Mouse (Mus musculus) limb, embryonic 15.5 days (tissue): ENCODE results near the gene Lrrc4. TPM values are rescaled to one million over a fixed set of nuclear protein-coding genes. Genes with fewer than 3 reads are reported as not detected.

ENCODE experiments used
- ATAC-seq: fragments of 200-750 bp; cut with Nextera tagmentation; 2 replicates; pipeline ENCODE4 v1.8.0; 2017; ENCODE audit warnings: low read depth, moderate TSS enrichment; ENCODE audit not compliant: insufficient number of reproducible peaks, low FRiP score, low TSS enrichment
- H3K27ac ChIP-seq: fragments of 300-500 bp; sonication (generic); 2 replicates; pipeline ENCODE4 v1.5.1; 2015; ENCODE audit warnings: moderate library complexity, mild to moderate bottlenecking, inconsistent platforms
- H3K27me3 ChIP-seq: fragments of 300-500 bp; sonication (generic); 2 replicates; pipeline ENCODE4 v1.6.1; 2015; ENCODE audit warnings: inconsistent platforms
- H3K36me3 ChIP-seq: fragments of 300-500 bp; sonication (generic); 2 replicates; pipeline ENCODE4 v1.6.1; 2015; ENCODE audit warnings: inconsistent platforms
- H3K4me1 ChIP-seq: fragments of 300-500 bp; sonication (generic); 2 replicates; pipeline ENCODE4 v1.6.1; 2015; ENCODE audit warnings: inconsistent platforms
- H3K4me2 ChIP-seq: fragments of 300-500 bp; sonication (generic); 2 replicates; pipeline ENCODE4 v1.6.1; 2015; ENCODE audit warnings: mild to moderate bottlenecking, inconsistent platforms
- H3K4me3 ChIP-seq: fragments of 300-500 bp; sonication (generic); 2 replicates; pipeline ENCODE4 v1.5.1; 2015; ENCODE audit warnings: mild to moderate bottlenecking, inconsistent platforms
- H3K9ac ChIP-seq: fragments of 300-500 bp; sonication (generic); 2 replicates; pipeline ENCODE4 v1.6.1; 2015; ENCODE audit warnings: inconsistent platforms
- H3K9me3 ChIP-seq: fragments of 300-500 bp; sonication (generic); 2 replicates; pipeline ENCODE4 v1.6.1; 2016; ENCODE audit warnings: inconsistent platforms
- WGBS: fragments of 180-500 bp; shearing (Covaris S2); methylation state at CpG from one replicate; pipeline ENCODE4 v1.1.7; 2015; 5-methylcytosine and 5-hydroxymethylcytosine counted together
- polyA plus RNA-seq: library from polyadenylated mRNA; unstranded; fragments of >200 nt; fragmentation: Nextera tagmentation; extraction: Ambion mirVana; gene quantifications from 2 replicates; pipeline ENCODE4 v1.2.1, GENCODE M21; 2015

Gene Lrrc4
- polyA plus RNA-seq, 1 experiment from 2014 or later: 0.56 TPM

DNA sequence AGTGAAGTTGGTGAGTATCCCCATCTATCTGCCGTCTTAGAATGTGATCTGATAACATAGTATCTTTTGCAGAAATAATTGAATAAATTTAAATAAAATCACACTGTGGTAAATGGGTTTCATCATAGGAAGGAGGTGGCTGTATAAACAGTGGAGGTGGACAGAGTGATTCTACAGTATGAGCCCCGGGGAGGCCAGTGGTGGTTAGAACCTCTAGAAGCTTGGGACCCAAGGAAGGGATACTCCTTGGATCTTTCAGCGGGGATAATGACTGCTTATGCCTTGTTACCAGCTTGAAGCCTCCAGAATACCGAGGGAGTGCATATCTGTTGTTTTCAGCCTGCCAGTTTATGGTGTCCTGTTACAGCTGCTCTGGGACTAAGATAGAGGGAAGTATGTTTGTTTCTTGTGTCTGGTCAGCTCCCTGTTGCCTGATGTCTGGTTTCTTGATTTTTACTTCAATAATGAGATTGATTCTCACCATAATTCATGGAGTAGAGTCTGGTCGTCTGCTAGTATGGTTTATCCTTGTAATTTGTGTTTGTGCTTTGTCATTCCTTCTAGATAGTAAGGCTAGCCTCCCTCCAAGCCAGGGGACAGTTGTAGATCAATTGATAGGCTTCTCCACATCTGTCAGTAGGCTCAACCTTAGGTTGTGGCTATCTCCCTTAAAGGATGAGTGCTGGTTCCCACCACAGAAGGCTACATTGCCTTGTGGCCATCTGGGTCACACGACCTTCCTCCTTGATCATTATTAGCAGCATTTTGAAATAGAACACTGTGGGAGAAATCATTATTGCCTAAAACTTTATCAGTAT, 195.8 kb downstream of the Lrrc4 start:
- H3K27ac ChIP-seq: no peak overlapping the region
- peaks cover 31% of the 10 kb centered on the region for H3K4me1 ChIP-seq
- H3K36me3 ChIP-seq: no peaks in the 10 kb centered on the region
- no peaks in the 10 kb centered on the region for H3K9me3 ChIP-seq
- WGBS: 68% methylated on average over 6 of the region's 6 CpGs
- no peak overlapping the region for H3K4me3 ChIP-seq
- H3K9ac ChIP-seq: no peak overlapping the region
- H3K27me3 ChIP-seq: no peaks in the 10 kb centered on the region
- ATAC-seq: no peak
- no peak overlapping the region for H3K4me2 ChIP-seq

DNA sequence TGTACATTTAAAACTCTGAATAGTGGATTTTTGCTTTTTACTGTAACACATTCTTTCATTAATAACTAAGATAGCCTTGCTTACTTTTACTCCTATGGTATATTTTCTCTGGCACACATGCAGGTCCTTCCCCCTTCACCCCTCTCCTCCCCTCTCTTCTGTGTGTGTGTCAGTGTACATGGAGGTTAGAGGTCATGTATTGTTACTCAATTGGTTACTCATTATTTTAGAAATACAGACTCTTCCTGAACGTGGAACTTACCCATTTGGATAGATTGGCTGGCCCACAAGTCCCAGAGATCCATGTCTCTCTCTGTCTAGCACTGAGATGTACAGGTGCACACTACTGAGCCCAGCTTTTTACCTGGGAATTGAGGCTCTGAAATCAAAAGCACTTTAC, 196.5 kb downstream of the Lrrc4 start:
- 68% methylated on average over 1 of the region's 1 CpGs for WGBS

GRCm38 (mm10) chr6:28633656-28634055, 197.9 kb downstream of the Lrrc4 start:
- no peaks in the 10 kb centered on the region for H3K36me3 ChIP-seq
- no peaks in the 10 kb centered on the region for H3K9me3 ChIP-seq
- H3K27ac ChIP-seq: no peak overlapping the region
- peaks cover 31% of the 10 kb centered on the region for H3K4me1 ChIP-seq
- no peak for ATAC-seq
- H3K4me3 ChIP-seq: no peak overlapping the region
- H3K27me3 ChIP-seq: no peaks in the 10 kb centered on the region
- H3K4me2 ChIP-seq: no peak overlapping the region
- WGBS: 56% methylated on average over 3 of the region's 3 CpGs
- H3K9ac ChIP-seq: no peak overlapping the region

More for the DNA sequence above, 196.5 kb downstream of the Lrrc4 start:
- no peaks in the 10 kb centered on the region for H3K9me3 ChIP-seq
- H3K4me1 ChIP-seq: peaks cover 31% of the 10 kb centered on the region
- H3K9ac ChIP-seq: no peak overlapping the region
- no peaks in the 10 kb centered on the region for H3K36me3 ChIP-seq
- no peak overlapping the region for H3K4me3 ChIP-seq
- no peak overlapping the region for H3K4me2 ChIP-seq
- no peak overlapping the region for H3K27ac ChIP-seq
- no peaks in the 10 kb centered on the region for H3K27me3 ChIP-seq
- no peak for ATAC-seq

DNA sequence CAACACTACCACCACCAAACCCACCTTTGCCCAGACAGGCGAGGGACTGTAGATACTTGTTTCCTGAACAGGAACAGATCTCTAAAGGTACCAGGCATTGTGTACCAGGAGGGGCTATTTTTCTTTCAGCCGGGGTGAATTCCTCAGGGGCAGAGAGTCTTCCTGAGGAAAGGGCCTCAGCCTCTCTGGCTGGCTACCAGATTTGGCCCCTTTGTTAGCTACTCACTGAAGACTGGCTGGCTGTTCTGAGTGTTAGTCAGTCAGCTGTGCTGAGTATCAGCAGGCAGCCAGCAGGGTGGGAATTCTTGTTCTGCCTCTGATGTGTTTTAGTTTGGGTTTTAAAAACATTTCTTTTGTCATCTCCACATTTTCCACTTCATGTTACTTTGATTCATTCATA, 198.4 kb downstream of the Lrrc4 start:
- ATAC-seq: no peak

GRCm38 (mm10) chr6:28630926-28631325, 200.6 kb downstream of the Lrrc4 start:
- Histone ChIP-seq H3K27me3 (no peaks in the 10 kb centered on the region), H3K9ac (no peak overlapping the region), H3K36me3 (peaks cover 9% of the 10 kb centered on the region), H3K4me1 (peaks cover 18% of the 10 kb centered on the region), H3K9me3 (no peaks in the 10 kb centered on the region), H3K4me2 (no peak overlapping the region), H3K4me3 (no peak overlapping the region), H3K27ac (no peak overlapping the region)
- WGBS: 71% methylated on average over 2 of the region's 2 CpGs
- no peak for ATAC-seq

More for the DNA sequence above, 198.4 kb downstream of the Lrrc4 start:
- Histone ChIP-seq H3K9me3 (no peaks in the 10 kb centered on the region), H3K27ac (no peak overlapping the region), H3K9ac (no peak overlapping the region), H3K4me1 (peaks cover 31% of the 10 kb centered on the region), H3K4me3 (no peak overlapping the region), H3K4me2 (no peak overlapping the region), H3K36me3 (no peaks in the 10 kb centered on the region), H3K27me3 (no peaks in the 10 kb centered on the region)
- WGBS: 59% methylated on average over 2 of the region's 2 CpGs

- ATAC-seq: no peak
- peaks cover 15% of the 10 kb centered on the region for H3K4me1 ChIP-seq
- H3K9ac ChIP-seq: no peak overlapping the region
- H3K4me2 ChIP-seq: no peak overlapping the region
- H3K27ac ChIP-seq: no peak overlapping the region
- WGBS: 75% methylated on average over 2 of the region's 2 CpGs
- H3K9me3 ChIP-seq: no peaks in the 10 kb centered on the region
- H3K4me3 ChIP-seq: no peak overlapping the region
- no peaks in the 10 kb centered on the region for H3K27me3 ChIP-seq
- peaks cover 9% of the 10 kb centered on the region for H3K36me3 ChIP-seq
Observed at GRCm38 (mm10) chr6:28629866-28630265, 201.7 kb downstream of the Lrrc4 start.

GRCm38 (mm10) chr6:28628408-28628807, 203.1 kb downstream of the Lrrc4 start:
- ATAC-seq: no peak
- WGBS: 53% methylated on average over 1 of the region's 1 CpGs
- no peak overlapping the region for H3K9ac ChIP-seq
- no peak overlapping the region for H3K27ac ChIP-seq
- peaks cover 5% of the 10 kb centered on the region; the same call in 1 of the 2 replicates for H3K4me1 ChIP-seq
- H3K36me3 ChIP-seq: peaks cover 9% of the 10 kb centered on the region
- H3K4me3 ChIP-seq: no peak overlapping the region
- H3K27me3 ChIP-seq: no peaks in the 10 kb centered on the region
- H3K9me3 ChIP-seq: no peaks in the 10 kb centered on the region
- H3K4me2 ChIP-seq: no peak overlapping the region

DNA sequence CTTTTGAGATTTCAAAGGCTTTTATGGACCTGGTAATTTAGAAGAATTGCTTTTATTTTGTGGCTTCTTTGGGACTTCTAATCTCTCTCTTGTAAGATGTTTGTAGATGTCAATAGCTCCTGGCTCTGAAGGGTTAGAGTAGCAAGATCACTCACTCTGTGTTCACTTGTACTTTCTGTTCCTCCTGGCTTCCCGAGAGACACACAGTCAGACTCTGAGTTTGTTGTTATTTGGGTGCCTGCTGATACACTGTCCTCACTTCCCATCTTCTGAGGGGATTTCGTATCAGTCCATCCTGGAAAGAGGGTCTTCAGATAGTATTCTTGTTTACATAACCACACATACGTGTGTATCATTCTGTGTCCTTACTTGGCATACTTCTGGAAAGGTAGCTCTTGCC, 208.6 kb downstream of the Lrrc4 start:
- Histone ChIP-seq H3K9me3 (no peaks in the 10 kb centered on the region), H3K9ac (no peak overlapping the region), H3K27ac (no peak overlapping the region), H3K4me1 (peaks cover 8% of the 10 kb centered on the region; the same call in 1 of the 2 replicates), H3K4me2 (no peak overlapping the region), H3K36me3 (peaks cover 14% of the 10 kb centered on the region), H3K4me3 (no peak overlapping the region), H3K27me3 (no peaks in the 10 kb centered on the region)
- WGBS: 77% methylated on average over 3 of the region's 3 CpGs
- no peak for ATAC-seq

- Histone ChIP-seq H3K27ac (peak overlapping the region; percentile 5; the same call in 1 of the 2 replicates), H3K4me3 (no peak overlapping the region), H3K9me3 (no peaks in the 10 kb centered on the region), H3K4me2 (no peak overlapping the region), H3K27me3 (no peaks in the 10 kb centered on the region), H3K36me3 (peaks cover 14% of the 10 kb centered on the region), H3K4me1 (peaks cover 8% of the 10 kb centered on the region; the same call in 1 of the 2 replicates), H3K9ac (no peak overlapping the region)
- ATAC-seq: no peak
- WGBS: 69% methylated on average over 6 of the region's 6 CpGs
Observed at GRCm38 (mm10) chr6:28622522-28622921, 209.0 kb downstream of the Lrrc4 start.

- peaks cover 8% of the 10 kb centered on the region; the same call in 1 of the 2 replicates for H3K4me1 ChIP-seq
- H3K4me3 ChIP-seq: no peak overlapping the region
- H3K4me2 ChIP-seq: no peak overlapping the region
- H3K27me3 ChIP-seq: no peaks in the 10 kb centered on the region
- H3K9ac ChIP-seq: no peak overlapping the region
- no peak for ATAC-seq
- H3K9me3 ChIP-seq: no peaks in the 10 kb centered on the region
- peaks cover 14% of the 10 kb centered on the region for H3K36me3 ChIP-seq
- H3K27ac ChIP-seq: peak overlapping the region; percentile 5; the same call in 1 of the 2 replicates
- WGBS: 85% methylated on average over 5 of the region's 5 CpGs
Observed at GRCm38 (mm10) chr6:28621961-28622360, 209.6 kb downstream of the Lrrc4 start.

GRCm38 (mm10) chr6:28621431-28621830, 210.1 kb downstream of the Lrrc4 start:
- H3K4me1 ChIP-seq: peaks cover 8% of the 10 kb centered on the region; the same call in 1 of the 2 replicates
- 84% methylated on average over 4 of the region's 4 CpGs for WGBS
- H3K4me3 ChIP-seq: no peak overlapping the region
- H3K27ac ChIP-seq: no peak overlapping the region
- no peaks in the 10 kb centered on the region for H3K27me3 ChIP-seq
- H3K9me3 ChIP-seq: no peaks in the 10 kb centered on the region
- H3K4me2 ChIP-seq: no peak overlapping the region
- ATAC-seq: no peak
- peaks cover 10% of the 10 kb centered on the region for H3K36me3 ChIP-seq
- H3K9ac ChIP-seq: no peak overlapping the region

DNA sequence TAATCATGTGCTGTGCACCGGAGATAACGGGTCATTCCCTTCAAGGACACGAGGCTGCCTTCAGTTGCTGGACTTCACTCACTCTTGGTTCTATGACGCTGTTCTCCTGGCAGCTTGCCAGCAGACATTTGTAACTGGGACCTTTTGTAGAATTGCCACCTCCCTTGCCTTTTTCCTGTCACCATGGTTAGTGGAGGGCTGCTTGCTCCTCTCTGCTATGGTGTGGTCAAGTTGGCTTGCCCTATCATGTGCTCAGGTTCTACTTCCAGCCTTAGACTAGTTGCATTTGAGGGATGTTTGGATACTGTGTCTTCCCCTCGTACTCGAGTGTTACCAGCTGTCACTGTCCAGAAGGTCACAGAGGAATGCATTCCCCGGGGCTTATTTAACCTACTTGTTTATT, 212.8 kb downstream of the Lrrc4 start:
- Histone ChIP-seq H3K27me3 (no peaks in the 10 kb centered on the region), H3K27ac (no peak overlapping the region), H3K4me3 (no peak overlapping the region), H3K36me3 (0 out of 2 replicates have a peak, but pooled peaks cover 5% of the 10 kb centered on the region), H3K4me1 (peaks cover 11% of the 10 kb centered on the region), H3K9me3 (no peaks in the 10 kb centered on the region), H3K4me2 (no peak overlapping the region), H3K9ac (no peak overlapping the region)
- no peak for ATAC-seq
- 45% methylated on average over 7 of the region's 7 CpGs for WGBS
